Comparison of ENCODE assay signal across 25 mouse cellular contexts in genomic region chr6:65351622-65352021, GRCm38 (mm10). TPM values are rescaled to one million over a fixed set of nuclear protein-coding genes. Genes with fewer than 3 reads are reported as not detected.
DNase-seq lines count a peak whose midpoint lies in the region; ATAC-seq lines count a peak whose summit lies in the region.
"Had no signal": no experiment of that assay in that cellular context is flagged by ENCODE, and none has a peak within 500 bp of the region (broad histone marks: within the 10 kb centered on the region; RNA-seq: fewer than 3 reads in every experiment).

No protein-coding gene starts in this region.

- no peaks in the 10 kb centered on the region for H3K9me3 ChIP-seq in neural tube, embryonic 15.5 days (replicated peaks)
- no peaks in the 10 kb centered on the region for H3K9me3 ChIP-seq in hindbrain, embryonic 14.5 days (ENCODE audit: control insufficient read depth, low read length)
- H3K9me3 ChIP-seq: embryonic facial prominence, embryonic 10.5 days; heart, embryonic 10.5 days; midbrain, embryonic 10.5 days had no signal

- no peak overlapping the region for H3K4me3 ChIP-seq in neural tube, embryonic 15.5 days (replicated peaks)
- no peak overlapping the region for H3K4me3 ChIP-seq in hindbrain, embryonic 14.5 days (replicated peaks; ENCODE audit: low read length)
- H3K4me3 ChIP-seq: embryonic facial prominence, embryonic 10.5 days; heart, embryonic 10.5 days; layer of hippocampus, adult 2 months; midbrain, embryonic 10.5 days; myocyte had no signal

- ATAC-seq in frontal cortex, adult (ENCODE audit: low TSS enrichment): 0 out of 2 replicates have a peak, but pooled peaks have one; percentile 31
- peak; percentile 77; the same call in 1 of the 2 replicates for ATAC-seq in neural tube, embryonic 15.5 days (ENCODE audit: low FRiP score)
- peak; percentile 62; the same call in 1 of the 2 replicates for ATAC-seq in hindbrain, embryonic 14.5 days (ENCODE audit: low FRiP score)
- ATAC-seq: forebrain, postnatal 0 days; intestine, embryonic 16.5 days had no signal

- no peak overlapping the region for H3K9ac ChIP-seq in neural tube, embryonic 15.5 days (replicated peaks)
- no peak overlapping the region for H3K9ac ChIP-seq in hindbrain, embryonic 14.5 days
- H3K9ac ChIP-seq: forebrain, postnatal 0 days had no signal

- H3K36me3 ChIP-seq in neural tube, embryonic 15.5 days: no peaks in the 10 kb centered on the region
- H3K36me3 ChIP-seq in hindbrain, embryonic 14.5 days (replicated peaks; ENCODE audit: control insufficient read depth, insufficient read depth): no peaks in the 10 kb centered on the region
- H3K36me3 ChIP-seq: embryonic facial prominence, embryonic 10.5 days; heart, embryonic 10.5 days; midbrain, embryonic 10.5 days had no signal

- DNase-seq in frontal cortex, postnatal 36 days (ENCODE audit: low spot score in 2 of 2): no peak
- no peak for DNase-seq in neural tube, embryonic 10.5 days (ENCODE audit: extremely low spot score, low spot score)
- peak; percentile 42 for DNase-seq in hindbrain, embryonic 14.5 days (ENCODE audit: low spot score)
- no peak for DNase-seq in gastrocnemius, postnatal 14 days
- no peak for DNase-seq in left cerebral cortex, adult 11 months (ENCODE audit: low spot score)
- DNase-seq: cerebellum, adult 9-11 months; forebrain, postnatal 0 days; kidney, postnatal 25 days; lung, postnatal 10 days; right cerebral cortex, adult 18-20 months; right cerebral cortex, postnatal 4 days; thymus, postnatal 14 days had no signal

- intact Hi-C loops in gastrocnemius, postnatal 14 days (cut with DNase I; ENCODE audit: low total_unique reads): no loop called here

- WGBS in neural tube, embryonic 15.5 days: 57% methylated on average over 4 of the region's 4 CpGs
- WGBS in hindbrain, embryonic 14.5 days: 49% methylated on average over 4 of the region's 4 CpGs

- no peak overlapping the region for H3K4me2 ChIP-seq in neural tube, embryonic 15.5 days
- H3K4me2 ChIP-seq in hindbrain, embryonic 14.5 days (replicated peaks): no peak overlapping the region

- H3K27me3 ChIP-seq in neural tube, embryonic 15.5 days (replicated peaks): no peaks in the 10 kb centered on the region
- H3K27me3 ChIP-seq in hindbrain, embryonic 14.5 days (ENCODE audit: control insufficient read depth, insufficient read depth, low read length): no peaks in the 10 kb centered on the region

- H3K27ac ChIP-seq in neural tube, embryonic 15.5 days (replicated peaks): no peak overlapping the region
- H3K27ac ChIP-seq in hindbrain, embryonic 14.5 days: no peak overlapping the region
- H3K27ac ChIP-seq: embryonic facial prominence, embryonic 10.5 days; heart, embryonic 10.5 days; layer of hippocampus, adult 2 months; midbrain, embryonic 10.5 days had no signal

- no peaks in the 10 kb centered on the region for H3K4me1 ChIP-seq in neural tube, embryonic 15.5 days
- peaks cover 6% of the 10 kb centered on the region; the same call in 1 of the 2 replicates for H3K4me1 ChIP-seq in hindbrain, embryonic 14.5 days (replicated peaks; ENCODE audit: control insufficient read depth, insufficient read depth, low read length)
- H3K4me1 ChIP-seq: heart, embryonic 10.5 days had no signal

RNA-seq across cellular contexts. Expression of gene C130060K24Rik, which starts 29.3 kb away (rescaled TPM):
- 0.63 and 1.4 TPM in 2 replicates for polyA plus RNA-seq in neural tube, embryonic 15.5 days (2015; fragmentation: Nextera tagmentation; extraction: Ambion mirVana)
- 1.5 and 2.0 TPM in 2 replicates for polyA plus RNA-seq in hindbrain, embryonic 14.5 days (2014; fragmentation: Nextera tagmentation; extraction: Ambion mirVana)
- total RNA-seq in gastrocnemius, postnatal 14 days (2021): not detected
- total RNA-seq: gastrocnemius, adult 18-20 months; hematopoietic stem cell, adult 5-6 weeks; liver, adult 2 months had no signal
- polyA plus RNA-seq: heart, embryonic 16.5 days; intestine, embryonic 16.5 days; liver, adult 2 months; liver, embryonic 16.5 days; myocyte had no signal
